Mouse (Mus musculus): ENCODE measurements around the gene Inpp5d. TPM values are rescaled to one million over a fixed set of nuclear protein-coding genes. Genes with fewer than 3 reads are reported as not detected.

Inpp5d gene
- polyA plus RNA-seq (2015; fragmentation: Nextera tagmentation; extraction: Ambion mirVana) = 12.6 and 14.2 TPM in 2 replicates

- WGBS (ENCODE audit: insufficient replicate concordance) = 18% methylated on average over 12 of the region's 12 CpGs
- peak within 1 kb of the TSS; percentile 61 for H3K4me3 ChIP-seq (ENCODE audit: low read depth, low read length)
Measured at GRCm38 (mm10) chr1:87620211-87620668, at the start of gene Inpp5d. Gene Inpp5d, plus strand, starts transcription at chr1:87620312.

DNA sequence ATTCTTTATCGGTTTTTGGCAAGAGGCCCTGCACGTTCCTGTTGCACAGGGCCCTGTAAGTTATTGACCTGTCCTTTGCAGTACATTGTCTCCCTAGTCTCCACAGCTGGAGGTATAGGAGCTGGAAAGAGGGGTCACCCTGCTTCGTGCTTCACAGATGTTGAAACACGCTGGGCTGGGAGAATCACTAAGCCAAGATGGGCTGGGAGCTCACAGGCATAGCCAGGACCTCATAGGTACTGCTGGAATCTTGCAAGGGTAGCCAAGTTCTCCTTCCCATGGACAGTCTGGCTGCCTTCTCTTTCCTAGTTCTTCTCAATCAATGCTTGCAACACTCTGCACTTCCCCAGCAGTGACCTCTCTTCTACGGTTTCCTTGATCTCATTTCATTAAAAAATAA is 46.9 kb upstream of the Inpp5d start:
- 40% methylated on average over 5 of the region's 5 CpGs for WGBS (ENCODE audit: insufficient replicate concordance)
- peak overlapping the region; percentile 24 for H3K4me2 ChIP-seq (ENCODE audit: low read depth, low read length)
- ATAC-seq (ENCODE audit: low read depth) = peak; percentile 15; the same call in 1 of the 2 replicates
- peak overlapping the region; percentile 48 for H3K4me3 ChIP-seq (ENCODE audit: low read depth, low read length)
- no peaks in the 10 kb centered on the region for H3K36me3 ChIP-seq (ENCODE audit: control insufficient read depth, insufficient read depth)
- no peaks in the 10 kb centered on the region for H3K4me1 ChIP-seq (ENCODE audit: control insufficient read depth, low read depth, low read length)
- H3K9ac ChIP-seq (ENCODE audit: low read depth, low read length) = peak overlapping the region; percentile 29; the same call in 1 of the 2 replicates
- H3K27me3 ChIP-seq (ENCODE audit: control insufficient read depth, insufficient read depth, low read depth, low read length) = no peaks in the 10 kb centered on the region
- H3K9me3 ChIP-seq (replicated peaks; ENCODE audit: control insufficient read depth, low read length) = no peaks in the 10 kb centered on the region
- H3K27ac ChIP-seq (ENCODE audit: low read length) = peak overlapping the region; percentile 79

More at GRCm38 (mm10) chr1:87620211-87620668, at the start of gene Inpp5d:
- Histone ChIP-seq H3K27ac (ENCODE audit: low read length) (peak within 1 kb of the TSS; percentile 85), H3K9ac (ENCODE audit: low read depth, low read length) (peak within 1 kb of the TSS; percentile 73), H3K9me3 (replicated peaks; ENCODE audit: control insufficient read depth, low read length) (no peaks in the 10 kb centered on the region), H3K36me3 (ENCODE audit: control insufficient read depth, insufficient read depth) (no peaks in the 10 kb centered on the region), H3K4me2 (ENCODE audit: low read depth, low read length) (peak within 1 kb of the TSS; percentile 68), H3K4me1 (ENCODE audit: control insufficient read depth, low read depth, low read length) (peaks cover 49% of the 10 kb centered on the region), H3K27me3 (ENCODE audit: control insufficient read depth, insufficient read depth, low read depth, low read length) (no peaks in the 10 kb centered on the region)
- ATAC-seq (ENCODE audit: low read depth) = peak; percentile 59

GRCm38 (mm10) chr1:87573800-87574215 is 46.3 kb upstream of the Inpp5d start, which contains the start of gene Ngef:
Gene Ngef, minus strand, starts transcription at chr1:87573870.
- Histone ChIP-seq H3K27ac (ENCODE audit: low read length) (peak within 1 kb of the TSS; percentile 83), H3K4me2 (ENCODE audit: low read depth, low read length) (peak within 1 kb of the TSS; percentile 24), H3K36me3 (ENCODE audit: control insufficient read depth, insufficient read depth) (no peaks in the 10 kb centered on the region), H3K9ac (ENCODE audit: low read depth, low read length) (peak within 1 kb of the TSS; percentile 29; the same call in 1 of the 2 replicates), H3K4me3 (ENCODE audit: low read depth, low read length) (peak within 1 kb of the TSS; percentile 48), H3K27me3 (ENCODE audit: control insufficient read depth, insufficient read depth, low read depth, low read length) (no peaks in the 10 kb centered on the region), H3K9me3 (replicated peaks; ENCODE audit: control insufficient read depth, low read length) (no peaks in the 10 kb centered on the region), H3K4me1 (ENCODE audit: control insufficient read depth, low read depth, low read length) (no peaks in the 10 kb centered on the region)
- ATAC-seq (ENCODE audit: low read depth) = peak; percentile 96
- 51% methylated on average over 6 of the region's 6 CpGs for WGBS (ENCODE audit: insufficient replicate concordance)

- H3K4me3 ChIP-seq (ENCODE audit: low read depth, low read length) = no peak overlapping the region
- H3K36me3 ChIP-seq (ENCODE audit: control insufficient read depth, insufficient read depth) = no peaks in the 10 kb centered on the region
- no peaks in the 10 kb centered on the region for H3K4me1 ChIP-seq (ENCODE audit: control insufficient read depth, low read depth, low read length)
- no peaks in the 10 kb centered on the region for H3K9me3 ChIP-seq (replicated peaks; ENCODE audit: control insufficient read depth, low read length)
- peak overlapping the region; percentile 83 for H3K27ac ChIP-seq (ENCODE audit: low read length)
- 46% methylated on average over 6 of the region's 6 CpGs for WGBS (ENCODE audit: insufficient replicate concordance)
- ATAC-seq (ENCODE audit: low read depth) = no peak
- H3K4me2 ChIP-seq (ENCODE audit: low read depth, low read length) = peak overlapping the region; percentile 21; the same call in 1 of the 2 replicates
- H3K9ac ChIP-seq (ENCODE audit: low read depth, low read length) = no peak overlapping the region
- no peaks in the 10 kb centered on the region for H3K27me3 ChIP-seq (ENCODE audit: control insufficient read depth, insufficient read depth, low read depth, low read length)
Measured at GRCm38 (mm10) chr1:87574353-87574752, 45.8 kb upstream of the Inpp5d start.

DNA sequence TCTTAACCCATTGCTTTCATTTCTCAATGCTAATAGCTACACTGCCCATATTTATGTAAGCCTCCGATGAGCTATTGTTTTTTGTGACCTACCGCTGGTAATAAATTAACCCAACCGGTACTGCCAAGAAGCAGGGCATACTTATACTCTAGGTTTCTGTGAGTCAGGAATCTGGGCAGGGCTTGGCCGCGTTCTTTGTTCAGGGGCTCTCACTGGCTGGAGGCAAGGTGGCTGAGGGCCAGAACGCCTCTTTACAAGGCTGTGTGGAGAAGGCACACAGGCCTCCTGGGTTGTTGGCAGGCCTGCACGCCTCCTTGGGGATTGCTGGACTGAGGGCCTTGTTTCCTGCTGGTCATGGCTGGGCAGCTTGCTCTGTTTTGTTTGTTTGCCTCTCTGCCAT is 45.3 kb upstream of the Inpp5d start:
- Histone ChIP-seq H3K9ac (ENCODE audit: low read depth, low read length) (no peak overlapping the region), H3K27ac (ENCODE audit: low read length) (peak overlapping the region; percentile 83), H3K36me3 (ENCODE audit: control insufficient read depth, insufficient read depth) (no peaks in the 10 kb centered on the region), H3K27me3 (ENCODE audit: control insufficient read depth, insufficient read depth, low read depth, low read length) (no peaks in the 10 kb centered on the region), H3K4me3 (ENCODE audit: low read depth, low read length) (no peak overlapping the region), H3K4me1 (ENCODE audit: control insufficient read depth, low read depth, low read length) (no peaks in the 10 kb centered on the region), H3K4me2 (ENCODE audit: low read depth, low read length) (no peak overlapping the region), H3K9me3 (replicated peaks; ENCODE audit: control insufficient read depth, low read length) (no peaks in the 10 kb centered on the region)
- no peak for ATAC-seq (ENCODE audit: low read depth)
- WGBS (ENCODE audit: insufficient replicate concordance) = 51% methylated on average over 7 of the region's 7 CpGs

DNA sequence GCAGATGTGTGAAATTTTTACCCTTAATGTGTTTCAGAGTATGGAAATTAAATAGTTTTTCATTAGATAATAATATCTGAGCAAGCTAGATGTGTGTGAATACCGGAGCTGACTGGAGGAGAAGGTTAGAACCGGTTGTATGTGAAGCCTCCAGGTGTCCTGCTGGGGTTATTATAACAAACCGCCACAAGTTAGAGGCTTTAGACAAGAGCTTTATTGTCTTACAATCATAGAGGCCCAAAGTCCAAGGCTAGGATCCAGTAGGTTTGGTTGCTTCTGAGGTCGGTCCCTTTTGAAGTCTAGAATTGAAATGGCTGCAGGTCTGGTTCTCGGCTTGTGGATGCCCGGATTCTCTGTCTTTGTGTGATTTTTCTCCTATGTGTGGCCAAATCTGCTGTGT is 41.1 kb upstream of the Inpp5d start:
- H3K27me3 ChIP-seq (ENCODE audit: control insufficient read depth, insufficient read depth, low read depth, low read length) = no peaks in the 10 kb centered on the region
- no peak overlapping the region for H3K27ac ChIP-seq (ENCODE audit: low read length)
- H3K4me1 ChIP-seq (ENCODE audit: control insufficient read depth, low read depth, low read length) = no peaks in the 10 kb centered on the region
- H3K4me2 ChIP-seq (ENCODE audit: low read depth, low read length) = no peak overlapping the region
- no peak overlapping the region for H3K9ac ChIP-seq (ENCODE audit: low read depth, low read length)
- no peak for ATAC-seq (ENCODE audit: low read depth)
- H3K36me3 ChIP-seq (ENCODE audit: control insufficient read depth, insufficient read depth) = no peaks in the 10 kb centered on the region
- no peaks in the 10 kb centered on the region for H3K9me3 ChIP-seq (replicated peaks; ENCODE audit: control insufficient read depth, low read length)
- 74% methylated on average over 6 of the region's 6 CpGs for WGBS (ENCODE audit: insufficient replicate concordance)
- no peak overlapping the region for H3K4me3 ChIP-seq (ENCODE audit: low read depth, low read length)

- H3K36me3 ChIP-seq (ENCODE audit: control insufficient read depth, insufficient read depth) = no peaks in the 10 kb centered on the region
- no peak for ATAC-seq (ENCODE audit: low read depth)
- H3K9ac ChIP-seq (ENCODE audit: low read depth, low read length) = no peak overlapping the region
- no peaks in the 10 kb centered on the region for H3K4me1 ChIP-seq (ENCODE audit: control insufficient read depth, low read depth, low read length)
- no peaks in the 10 kb centered on the region for H3K9me3 ChIP-seq (replicated peaks; ENCODE audit: control insufficient read depth, low read length)
- no peaks in the 10 kb centered on the region for H3K27me3 ChIP-seq (ENCODE audit: control insufficient read depth, insufficient read depth, low read depth, low read length)
- no peak overlapping the region for H3K4me2 ChIP-seq (ENCODE audit: low read depth, low read length)
- WGBS (ENCODE audit: insufficient replicate concordance) = 12% methylated on average over 3 of the region's 3 CpGs
- no peak overlapping the region for H3K4me3 ChIP-seq (ENCODE audit: low read depth, low read length)
- no peak overlapping the region for H3K27ac ChIP-seq (ENCODE audit: low read length)
Measured at GRCm38 (mm10) chr1:87580824-87581223, 39.3 kb upstream of the Inpp5d start.

- Histone ChIP-seq H3K9me3 (replicated peaks; ENCODE audit: control insufficient read depth, low read length) (no peaks in the 10 kb centered on the region), H3K4me3 (ENCODE audit: low read depth, low read length) (no peak overlapping the region), H3K27ac (ENCODE audit: low read length) (no peak overlapping the region), H3K36me3 (ENCODE audit: control insufficient read depth, insufficient read depth) (no peaks in the 10 kb centered on the region), H3K27me3 (ENCODE audit: control insufficient read depth, insufficient read depth, low read depth, low read length) (no peaks in the 10 kb centered on the region), H3K4me1 (ENCODE audit: control insufficient read depth, low read depth, low read length) (no peaks in the 10 kb centered on the region), H3K9ac (ENCODE audit: low read depth, low read length) (no peak overlapping the region), H3K4me2 (ENCODE audit: low read depth, low read length) (no peak overlapping the region)
- 73% methylated on average over 7 of the region's 7 CpGs for WGBS (ENCODE audit: insufficient replicate concordance)
- no peak for ATAC-seq (ENCODE audit: low read depth)
Measured at GRCm38 (mm10) chr1:87589162-87589561, 30.9 kb upstream of the Inpp5d start.

DNA sequence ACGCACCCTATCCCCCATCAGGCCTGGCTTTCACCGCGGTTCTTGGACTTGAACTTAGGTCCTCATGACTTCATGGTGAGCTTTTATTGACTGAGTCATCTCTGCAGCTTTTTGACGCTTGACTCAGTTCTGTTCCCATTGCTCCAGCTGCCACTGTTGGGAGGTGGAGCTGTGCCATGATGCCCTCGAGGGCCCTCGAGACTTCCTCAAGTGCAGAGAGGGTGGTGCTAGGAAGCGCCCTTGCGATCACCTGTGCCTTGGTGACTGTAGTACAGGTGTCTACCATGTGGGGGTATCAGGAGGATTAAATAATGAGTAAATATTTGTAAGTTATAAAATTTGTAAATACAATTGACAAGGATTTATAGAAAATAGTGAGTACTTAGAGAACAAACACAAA is 30.1 kb upstream of the Inpp5d start:
- Histone ChIP-seq H3K4me2 (ENCODE audit: low read depth, low read length) (no peak overlapping the region), H3K9me3 (replicated peaks; ENCODE audit: control insufficient read depth, low read length) (no peaks in the 10 kb centered on the region), H3K4me3 (ENCODE audit: low read depth, low read length) (no peak overlapping the region), H3K9ac (ENCODE audit: low read depth, low read length) (no peak overlapping the region), H3K36me3 (ENCODE audit: control insufficient read depth, insufficient read depth) (no peaks in the 10 kb centered on the region), H3K27me3 (ENCODE audit: control insufficient read depth, insufficient read depth, low read depth, low read length) (no peaks in the 10 kb centered on the region), H3K27ac (ENCODE audit: low read length) (no peak overlapping the region), H3K4me1 (ENCODE audit: control insufficient read depth, low read depth, low read length) (no peaks in the 10 kb centered on the region)
- 67% methylated on average over 8 of the region's 8 CpGs for WGBS (ENCODE audit: insufficient replicate concordance)
- ATAC-seq (ENCODE audit: low read depth) = no peak

Measured in liver, embryonic 16.5 days (tissue).